Mouse (Mus musculus) midbrain, embryonic 14.5 days (tissue): ENCODE results near the gene Rab5b. TPM values are rescaled to one million over a fixed set of nuclear protein-coding genes. Genes with fewer than 3 reads are reported as not detected.

ENCODE experiments used
- ATAC-seq: fragments of 200-750 bp; cut with Nextera tagmentation; 2 replicates; pipeline ENCODE4 v1.8.0; 2017; ENCODE audit warnings: moderate number of reproducible peaks, moderate library complexity; ENCODE audit not compliant: low FRiP score, low TSS enrichment
- DNase-seq: peaks from one replicate; pipeline ENCODE4 v3.0.0-alpha.2; 2015
- H3K27ac ChIP-seq: fragments of 300-500 bp; sonication (generic); replicated peaks from 2 replicates; pipeline ENCODE4 v1.5.1; 2014; ENCODE audit warnings: mild to moderate bottlenecking, low read depth, low read length, moderate library complexity
- H3K27me3 ChIP-seq: fragments of 300-500 bp; sonication (generic); 2 replicates; pipeline ENCODE4 v1.6.1; 2014; ENCODE audit warnings: low read length, control low read depth, mixed read lengths; ENCODE audit not compliant: control insufficient read depth, insufficient read depth
- H3K36me3 ChIP-seq: fragments of 300-500 bp; sonication (generic); 2 replicates; pipeline ENCODE4 v1.6.1; 2014; ENCODE audit warnings: low read length, control low read depth; ENCODE audit not compliant: control insufficient read depth, insufficient read depth
- H3K4me1 ChIP-seq: fragments of 300-500 bp; sonication (generic); 2 replicates; pipeline ENCODE4 v1.6.1; 2014; ENCODE audit warnings: mild to moderate bottlenecking, antibody characterized with exemption, low read length, control low read depth; ENCODE audit not compliant: control insufficient read depth, insufficient read depth
- H3K4me2 ChIP-seq: fragments of 300-500 bp; sonication (generic); 2 replicates; pipeline ENCODE4 v1.6.1; 2014; ENCODE audit warnings: mild to moderate bottlenecking, low read length, moderate library complexity
- H3K4me3 ChIP-seq: fragments of 300-500 bp; sonication (generic); replicated peaks from 2 replicates; pipeline ENCODE4 v1.5.1; 2014; ENCODE audit warnings: low read depth, low read length
- H3K9ac ChIP-seq: fragments of 300-500 bp; sonication (generic); replicated peaks from 2 replicates; pipeline ENCODE4 v1.6.1; 2014; ENCODE audit warnings: mild to moderate bottlenecking, low read length, moderate library complexity
- H3K9me3 ChIP-seq: fragments of 300-500 bp; sonication (generic); 2 replicates; pipeline ENCODE4 v1.6.1; 2016; ENCODE audit warnings: low read length, control low read depth, mixed read lengths; ENCODE audit not compliant: control insufficient read depth
- WGBS: fragments of 180-500 bp; shearing (Covaris S2); extraction: QIAGEN DNeasy Blood & Tissue Kit; methylation state at CpG from one replicate; pipeline ENCODE4 v1.1.7; 2014; 5-methylcytosine and 5-hydroxymethylcytosine counted together
- polyA plus RNA-seq: library from polyadenylated mRNA; unstranded; fragments of >200 nt; fragmentation: Nextera tagmentation; extraction: Ambion mirVana; gene quantifications from 2 replicates; pipeline ENCODE4 v1.2.1, GENCODE M21; 2014

Rab5b gene
- polyA plus RNA-seq, 1 experiment from 2014 or later, result 100 TPM

DNA sequence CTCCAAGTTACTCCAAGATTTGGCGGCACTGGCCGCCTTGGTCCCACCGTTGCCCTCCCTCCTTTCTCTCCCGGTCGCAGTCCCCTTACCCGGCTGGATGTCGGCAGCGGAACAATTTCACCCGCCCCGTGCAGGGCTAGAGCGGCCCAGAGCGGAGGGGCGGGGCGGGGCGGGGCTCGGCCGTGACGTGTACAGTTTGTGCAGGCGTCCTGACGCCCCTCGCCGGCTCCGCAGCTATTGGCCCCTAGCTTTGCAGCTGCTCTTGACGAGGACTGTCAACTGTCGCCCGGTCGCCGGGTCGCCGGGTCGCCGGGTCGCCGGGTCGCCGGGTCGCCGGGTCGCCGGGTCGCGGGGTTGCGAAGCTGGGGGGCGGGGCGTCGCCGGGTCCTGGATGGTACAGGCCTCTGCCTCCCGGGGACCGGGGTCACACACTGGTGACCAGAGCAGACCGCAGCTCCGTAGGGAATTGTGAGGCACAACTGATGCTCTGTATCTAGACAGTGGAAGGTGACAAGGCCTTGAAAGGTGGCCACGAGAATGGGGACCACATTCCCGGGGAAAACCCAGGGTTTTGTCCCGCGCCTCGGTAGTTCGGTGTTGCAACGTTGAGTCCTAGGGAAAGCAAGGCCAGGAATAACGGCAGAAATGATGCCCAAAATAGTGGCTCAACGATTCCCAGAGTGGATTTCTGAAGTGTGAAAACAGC is 22.1 kb downstream of the Rab5b start, which contains the start of gene Suox:
TSS of gene Suox (minus strand) at position 311 of the 706 bp plus-strand sequence.
- no peaks in the 10 kb centered on the region for H3K27me3 ChIP-seq
- H3K36me3 ChIP-seq, result no peaks in the 10 kb centered on the region
- ATAC-seq (peak; percentile 92), DNase-seq (peak; percentile 92)
- WGBS, result under 1% methylated on average over 60 of the region's 60 CpGs
- H3K4me3 ChIP-seq, result peak within 1 kb of the TSS; percentile 66
- H3K4me2 ChIP-seq, result peak within 1 kb of the TSS; percentile 92
- no peaks in the 10 kb centered on the region for H3K9me3 ChIP-seq
- peak within 1 kb of the TSS; percentile 64 for H3K9ac ChIP-seq
- peak within 1 kb of the TSS; percentile 67 for H3K27ac ChIP-seq
- peaks cover 7% of the 10 kb centered on the region; the same call in 1 of the 2 replicates for H3K4me1 ChIP-seq

GRCm38 (mm10) chr10:128671148-128671547 is 24.9 kb downstream of the Rab5b start:
- Histone ChIP-seq H3K27ac (no peak overlapping the region), H3K27me3 (no peaks in the 10 kb centered on the region), H3K4me3 (no peak overlapping the region), H3K36me3 (no peaks in the 10 kb centered on the region), H3K9me3 (no peaks in the 10 kb centered on the region), H3K4me1 (peaks cover 18% of the 10 kb centered on the region), H3K9ac (no peak overlapping the region), H3K4me2 (no peak overlapping the region)
- ATAC-seq (no peak), DNase-seq (no peak)
- WGBS, result 96% methylated on average over 9 of the region's 9 CpGs

- ATAC-seq (peak; percentile 69), DNase-seq (peak; percentile 80)
- H3K4me1 ChIP-seq, result peaks cover 15% of the 10 kb centered on the region
- no peaks in the 10 kb centered on the region for H3K27me3 ChIP-seq
- peak overlapping the region; percentile 74 for H3K9ac ChIP-seq
- peak overlapping the region; percentile 76 for H3K27ac ChIP-seq
- peak overlapping the region; percentile 69 for H3K4me3 ChIP-seq
- H3K36me3 ChIP-seq, result no peaks in the 10 kb centered on the region
- WGBS, result under 1% methylated on average over 40 of the region's 42 CpGs
- H3K4me2 ChIP-seq, result peak overlapping the region; percentile 68
- no peaks in the 10 kb centered on the region for H3K9me3 ChIP-seq
Measured at GRCm38 (mm10) chr10:128668790-128669672, 27.0 kb downstream of the Rab5b start.

DNA sequence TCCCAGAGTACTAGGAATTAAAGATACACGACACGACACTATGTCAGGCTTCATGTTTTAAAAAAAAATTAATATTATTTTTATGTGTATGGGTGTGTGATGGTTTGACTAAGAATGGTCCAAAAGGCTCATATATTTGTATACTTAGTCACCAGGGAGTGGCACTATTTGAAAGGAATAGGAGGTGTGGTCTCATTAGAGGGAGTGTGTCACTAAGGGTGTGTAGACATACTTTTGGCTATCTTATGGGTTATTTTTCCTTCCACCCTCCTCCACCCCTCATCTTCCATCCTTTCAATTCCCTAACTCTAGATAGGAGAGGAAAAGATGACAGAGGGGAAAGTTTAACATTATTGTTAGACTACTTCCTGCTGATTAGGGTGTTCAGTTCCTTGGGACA is 30.3 kb downstream of the Rab5b start:
- Histone ChIP-seq H3K4me2 (no peak overlapping the region), H3K27me3 (no peaks in the 10 kb centered on the region), H3K36me3 (no peaks in the 10 kb centered on the region), H3K4me1 (peaks cover 11% of the 10 kb centered on the region; the same call in 1 of the 2 replicates), H3K9me3 (no peaks in the 10 kb centered on the region), H3K4me3 (no peak overlapping the region), H3K27ac (no peak overlapping the region), H3K9ac (no peak overlapping the region)
- no peak for ATAC-seq
- whole genome bisulfite sequencing, result 97% methylated on average over 2 of the region's 2 CpGs
- no peak for DNase-seq

GRCm38 (mm10) chr10:128665307-128665706 is 30.8 kb downstream of the Rab5b start:
- ATAC-seq (no peak), DNase-seq (no peak)
- H3K27me3 ChIP-seq, result no peaks in the 10 kb centered on the region
- H3K9me3 ChIP-seq, result no peaks in the 10 kb centered on the region
- no peak overlapping the region for H3K27ac ChIP-seq
- no peak overlapping the region for H3K9ac ChIP-seq
- no peak overlapping the region for H3K4me3 ChIP-seq
- H3K36me3 ChIP-seq, result no peaks in the 10 kb centered on the region
- WGBS, result 85% methylated on average over 3 of the region's 3 CpGs
- H3K4me2 ChIP-seq, result no peak overlapping the region
- peaks cover 11% of the 10 kb centered on the region; the same call in 1 of the 2 replicates for H3K4me1 ChIP-seq

DNA sequence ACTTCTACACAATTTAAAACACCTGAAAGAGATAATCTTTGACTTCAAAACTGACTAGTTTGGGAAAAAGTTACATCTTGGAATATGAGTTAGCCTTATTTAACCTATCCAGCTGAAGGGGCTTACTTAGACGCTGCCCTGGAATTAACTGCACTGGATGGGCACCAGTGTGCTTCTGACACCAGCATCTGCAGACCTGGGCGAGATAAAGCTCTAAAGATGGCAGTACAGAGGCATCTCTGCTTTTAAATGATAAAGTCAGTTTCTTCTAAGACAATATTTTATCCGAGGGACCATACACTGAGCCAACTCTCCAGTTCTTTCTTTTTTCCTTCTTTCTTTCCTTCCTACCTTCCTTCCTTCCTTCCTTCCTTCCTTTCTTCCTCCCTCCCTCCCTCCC is 31.3 kb downstream of the Rab5b start:
- WGBS, result 71% methylated on average over 3 of the region's 3 CpGs
- Histone ChIP-seq H3K36me3 (no peaks in the 10 kb centered on the region), H3K27me3 (no peaks in the 10 kb centered on the region), H3K4me3 (no peak overlapping the region), H3K4me1 (peaks cover 11% of the 10 kb centered on the region; the same call in 1 of the 2 replicates), H3K9ac (no peak overlapping the region), H3K27ac (no peak overlapping the region), H3K9me3 (no peaks in the 10 kb centered on the region), H3K4me2 (no peak overlapping the region)
- DNase-seq (no peak), ATAC-seq (no peak)

DNA sequence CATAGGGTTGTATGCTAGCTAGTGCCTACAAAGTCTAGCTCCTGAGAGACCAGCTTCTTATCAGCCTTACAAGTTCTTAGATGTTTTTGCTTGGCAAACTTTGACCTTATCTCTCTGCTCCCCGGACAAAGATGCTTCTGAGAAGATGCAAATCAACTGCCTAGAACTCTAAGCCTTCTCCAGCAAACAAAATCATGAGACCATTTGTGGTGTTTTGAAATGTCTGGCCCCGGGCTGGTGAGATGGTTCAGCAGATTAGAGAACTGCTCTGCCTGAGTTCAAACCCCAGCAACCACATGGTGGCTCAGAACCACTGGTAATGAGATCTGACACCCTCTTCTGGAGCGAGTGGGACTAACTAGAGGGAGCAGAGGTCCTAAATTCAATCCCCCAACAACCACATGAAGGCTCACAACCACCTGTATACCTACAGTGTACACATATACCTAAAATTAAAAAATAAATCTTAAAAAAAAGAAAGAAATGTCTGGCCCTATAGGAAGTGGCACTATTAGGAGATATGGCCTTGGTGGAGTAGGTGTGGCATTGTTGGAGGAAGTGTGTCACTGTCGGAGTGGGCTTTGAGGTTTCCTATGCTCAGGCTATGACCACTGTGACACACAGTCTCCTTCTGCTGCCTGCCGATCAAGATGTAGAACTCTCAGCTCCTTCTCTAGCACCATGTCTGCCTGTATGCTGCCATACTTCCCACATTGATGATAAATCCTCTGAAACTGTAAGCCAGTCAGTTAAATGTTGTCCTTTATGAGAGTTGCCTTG is 32.4 kb downstream of the Rab5b start:
- Histone ChIP-seq H3K4me1 (peaks cover 11% of the 10 kb centered on the region; the same call in 1 of the 2 replicates), H3K27me3 (no peaks in the 10 kb centered on the region), H3K9me3 (no peaks in the 10 kb centered on the region), H3K27ac (no peak overlapping the region), H3K36me3 (no peaks in the 10 kb centered on the region), H3K9ac (no peak overlapping the region), H3K4me2 (no peak overlapping the region), H3K4me3 (no peak overlapping the region)
- WGBS, result 72% methylated on average over 5 of the region's 5 CpGs
- ATAC-seq (no peak), DNase-seq (no peak)

DNA sequence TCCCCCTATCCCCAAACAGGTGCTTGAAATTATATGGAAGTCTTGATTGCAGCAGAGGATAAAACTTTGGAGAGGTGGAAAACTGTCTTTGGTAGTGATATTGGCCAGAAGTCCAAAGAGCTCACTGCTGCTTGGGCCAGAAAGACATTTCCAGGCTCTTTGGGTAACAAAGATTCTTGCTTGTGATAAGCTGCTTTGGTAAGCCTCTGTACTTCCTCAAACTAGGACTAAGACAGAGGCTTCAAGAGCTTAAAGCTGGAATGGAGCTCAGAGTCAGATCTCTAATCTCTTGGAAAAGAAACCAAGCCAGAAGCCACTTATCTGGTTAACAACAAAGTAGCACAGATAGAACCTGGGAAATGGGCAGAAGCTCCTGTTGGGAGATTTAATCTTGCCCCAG is 33.6 kb downstream of the Rab5b start:
- H3K36me3 ChIP-seq, result no peaks in the 10 kb centered on the region
- no peak overlapping the region for H3K4me2 ChIP-seq
- DNase-seq (no peak), ATAC-seq (no peak)
- no peaks in the 10 kb centered on the region for H3K27me3 ChIP-seq
- no peaks in the 10 kb centered on the region for H3K4me1 ChIP-seq
- no peak overlapping the region for H3K9ac ChIP-seq
- H3K4me3 ChIP-seq, result no peak overlapping the region
- no peak overlapping the region for H3K27ac ChIP-seq
- H3K9me3 ChIP-seq, result no peaks in the 10 kb centered on the region
